Mouse (Mus musculus) left cerebral cortex, adult 18-20 months (tissue): ENCODE measurements at regions not wholly inside any gene's neighbourhood (a gene's known extent, or its start where the extent isn't known, plus 50 kb on each side); places are given as distances from the start of the nearest gene placed in this dataset.

Source experiments
- DNase-seq, 2 experiments: peaks; one replicate each; pipeline ENCODE4 v3.0.0; 2021 to 2022; ENCODE audit warnings: low spot score in 2 of 2, mixed read lengths in 1 of 2

DNA sequence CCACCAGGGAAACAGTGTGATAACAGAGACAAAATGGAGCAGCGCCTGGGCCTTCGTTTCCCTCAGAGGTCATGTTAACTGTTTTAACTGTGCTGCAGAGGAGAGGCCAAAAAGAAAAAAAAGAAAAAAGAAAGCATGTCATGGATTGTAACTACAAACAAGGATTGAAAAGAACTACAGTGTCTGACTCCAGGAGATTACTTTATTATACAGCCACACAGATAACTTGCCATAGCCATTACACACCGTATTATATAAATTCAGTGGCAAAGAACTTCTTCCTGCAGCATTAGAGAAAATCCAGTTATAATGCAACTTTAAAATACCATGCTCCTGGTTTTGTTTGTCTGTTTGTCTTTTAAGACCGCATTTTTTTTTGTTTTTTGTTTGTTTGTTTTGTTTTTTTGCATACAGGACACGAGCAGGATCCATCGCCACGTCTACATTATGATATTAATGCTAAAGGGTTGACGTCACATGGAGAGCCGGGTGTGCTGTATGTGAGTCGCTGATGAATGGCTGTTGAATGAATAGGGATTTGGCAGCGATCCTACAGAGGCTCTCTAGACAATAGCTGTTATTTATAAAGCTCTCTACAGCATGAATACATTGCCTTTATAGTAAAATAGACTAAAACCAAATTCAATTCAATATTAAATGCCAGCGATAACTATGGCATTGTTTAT is 126.4 kb upstream of the Ift57 start:
- no peak for DNase-seq

DNA sequence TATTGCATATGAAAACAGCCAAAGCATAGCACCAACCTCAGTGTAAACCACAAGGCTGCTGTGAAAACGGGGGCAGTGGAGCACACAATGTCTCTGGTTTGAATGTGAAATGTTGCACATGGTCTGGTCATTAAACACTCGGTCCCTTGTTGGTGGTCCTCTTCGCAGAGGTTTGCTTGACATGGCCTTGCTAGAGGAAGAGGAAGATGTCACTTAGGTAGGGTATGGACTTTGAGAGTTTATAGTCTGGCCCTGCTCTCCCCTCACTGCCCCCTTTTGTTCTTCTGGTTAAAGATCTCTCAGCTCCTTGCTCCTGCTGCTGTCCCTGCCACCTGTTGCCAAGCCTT is 125.9 kb upstream of the Ift57 start:
- no peak for DNase-seq

DNA sequence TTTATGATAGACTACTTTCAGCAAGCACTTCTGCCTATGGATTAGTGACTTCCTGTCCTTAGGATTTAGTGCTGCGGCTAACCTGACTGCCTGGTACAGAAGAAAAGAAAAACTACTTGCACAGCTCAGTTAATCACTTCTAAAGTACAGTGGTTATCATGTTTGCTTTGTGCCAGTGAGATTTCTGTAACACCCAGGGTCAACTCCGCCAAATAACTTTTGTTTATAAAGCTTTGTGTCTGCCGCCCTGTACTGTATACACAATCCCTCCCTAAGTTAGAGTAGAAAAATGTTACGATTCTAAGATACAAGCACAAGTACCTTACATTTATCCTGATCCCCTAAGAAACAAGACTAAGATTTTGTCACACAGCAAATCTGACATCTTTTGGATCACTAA is 120.1 kb upstream of the Ift57 start:
- no peak for DNase-seq

DNA sequence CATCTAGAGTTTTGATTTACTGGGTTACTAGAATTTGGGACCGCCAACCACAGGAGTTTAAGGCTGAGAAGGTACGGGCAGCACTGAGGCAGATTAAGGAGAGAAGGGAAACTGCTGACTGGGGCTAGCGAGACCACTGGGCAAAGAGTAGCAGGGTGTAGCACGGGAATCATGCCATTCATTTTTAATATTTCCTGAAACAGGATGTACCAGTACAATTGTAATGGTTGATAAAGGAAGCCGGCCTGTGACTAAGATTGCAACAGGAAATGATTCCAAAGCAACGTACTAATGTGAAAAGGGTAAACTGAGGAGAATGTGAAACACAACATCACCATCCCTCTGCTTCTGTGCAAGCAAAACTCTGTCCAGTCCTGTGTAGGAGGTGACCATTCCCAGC is 118.3 kb upstream of the Ift57 start:
- DNase-seq = no peak

- no peak for DNase-seq
Observed at GRCm38 (mm10) chr16:49606500-49606899, 92.5 kb upstream of the Ift57 start.

- DNase-seq = no peak
Observed at GRCm38 (mm10) chr16:49614801-49615200, 84.2 kb upstream of the Ift57 start.

- peak in 1 of 2 experiments; percentile 7 for DNase-seq
Observed at GRCm38 (mm10) chr16:49615342-49616020, 83.6 kb upstream of the Ift57 start.

DNA sequence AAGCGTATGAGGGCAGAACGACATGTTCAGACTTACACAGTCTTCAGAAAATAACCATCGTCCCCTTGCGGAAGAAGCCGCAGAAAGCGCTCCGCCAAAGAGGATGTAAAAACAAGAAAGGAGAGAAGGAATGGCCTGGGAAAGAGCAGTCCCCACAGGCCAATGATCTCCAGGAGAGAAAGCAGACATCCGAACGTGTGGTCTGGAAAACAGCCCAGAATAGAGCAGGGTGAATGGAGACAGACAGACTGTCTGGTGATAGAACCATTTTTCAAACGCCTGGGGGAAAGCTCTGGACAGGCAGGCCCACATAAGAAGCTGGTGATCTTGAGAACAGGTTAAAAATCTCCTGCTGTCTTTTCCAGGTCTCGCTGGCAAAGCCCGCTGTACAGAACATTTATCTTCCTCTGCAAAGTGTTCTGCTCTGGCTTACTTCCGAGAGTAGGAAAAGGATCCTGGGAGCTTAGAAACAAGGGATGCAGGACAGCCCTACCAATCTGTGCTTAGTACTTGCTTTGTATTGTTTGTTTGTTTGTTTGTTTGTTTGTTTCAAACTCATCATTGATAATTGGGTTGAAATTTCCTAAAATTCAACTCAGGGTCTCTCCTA is 82.7 kb upstream of the Ift57 start:
- DNase-seq = peak in 1 of 2 experiments; percentile 23

- peak in 1 of 2 experiments; percentile 27 for DNase-seq
Observed at GRCm38 (mm10) chr16:49633502-49633901, 65.5 kb upstream of the Ift57 start.

- no peak for DNase-seq
Observed at GRCm38 (mm10) chr16:49635506-49635905, 63.5 kb upstream of the Ift57 start.

DNA sequence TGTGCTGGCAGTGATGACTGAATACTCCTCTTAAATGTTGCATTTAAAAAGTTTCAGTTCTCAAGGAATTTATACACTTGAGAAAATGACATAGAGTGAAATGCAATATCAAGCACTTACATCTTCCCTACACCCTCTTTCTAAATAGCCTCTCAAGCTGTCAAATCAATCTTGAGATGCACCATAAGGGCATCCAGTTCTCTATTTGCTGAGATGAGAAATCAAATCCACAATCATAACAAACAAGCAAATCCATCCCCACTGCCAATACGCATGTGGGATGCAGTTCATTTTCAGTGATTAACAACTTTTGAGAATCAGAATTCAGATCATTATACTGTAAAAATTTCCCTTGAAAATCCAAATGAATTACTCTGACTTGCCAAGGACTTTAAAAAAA is 62.6 kb upstream of the Ift57 start:
- DNase-seq = no peak

DNA sequence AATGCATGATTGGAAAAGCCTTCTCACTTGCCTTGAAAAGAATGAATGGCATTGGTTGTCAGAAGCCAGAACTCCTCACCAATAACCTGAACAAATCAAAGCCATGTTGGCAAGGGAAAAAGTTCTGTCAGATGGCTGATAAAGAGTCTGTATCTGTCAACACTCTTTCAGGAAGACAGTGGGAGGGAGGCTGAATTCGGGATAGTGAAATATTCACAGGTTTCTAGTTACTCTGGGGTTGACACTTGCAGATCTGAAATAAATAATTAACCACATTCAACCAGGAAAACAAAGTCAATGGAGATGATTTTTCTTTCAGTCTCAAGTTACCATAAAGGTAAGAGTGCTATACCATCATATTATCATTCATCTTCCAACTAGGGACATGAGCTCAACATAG is 56.3 kb upstream of the Ift57 start:
- DNase-seq = no peak

GRCm38 (mm10) chr16:49644416-49644815 is 54.6 kb upstream of the Ift57 start:
- DNase-seq = no peak

GRCm38 (mm10) chr16:49646479-49646878 is 52.6 kb upstream of the Ift57 start:
- DNase-seq = no peak
